Mouse (Mus musculus) adrenal gland, adult 2 months (tissue): ENCODE results near the gene Mrap2. TPM values are rescaled to one million over a fixed set of nuclear protein-coding genes. Genes with fewer than 3 reads are reported as not detected.
A peak's percentile ranks its signal among the peaks of the same experiment; 100 is the strongest.

Experiments used
- DNase-seq: peaks from one replicate; pipeline ENCODE4 v3.0.0; 2021
- polyA plus RNA-seq: library from polyadenylated mRNA; depleted of rRNA; stranded (reverse); fragments of >200 nt; gene quantifications from 2 replicates; pipeline ENCODE4 v1.2.3, GENCODE M21; 2012; rRNA removed
- total RNA-seq, 2 experiments: library from RNA; stranded (reverse); gene quantifications; 2 replicates each; pipeline ENCODE4 v1.2.3; 2021

Mrap2 gene
- total and polyA plus RNA-seq, 3 experiments = 0.20 to 2.8 (median 2.3) TPM

DNA sequence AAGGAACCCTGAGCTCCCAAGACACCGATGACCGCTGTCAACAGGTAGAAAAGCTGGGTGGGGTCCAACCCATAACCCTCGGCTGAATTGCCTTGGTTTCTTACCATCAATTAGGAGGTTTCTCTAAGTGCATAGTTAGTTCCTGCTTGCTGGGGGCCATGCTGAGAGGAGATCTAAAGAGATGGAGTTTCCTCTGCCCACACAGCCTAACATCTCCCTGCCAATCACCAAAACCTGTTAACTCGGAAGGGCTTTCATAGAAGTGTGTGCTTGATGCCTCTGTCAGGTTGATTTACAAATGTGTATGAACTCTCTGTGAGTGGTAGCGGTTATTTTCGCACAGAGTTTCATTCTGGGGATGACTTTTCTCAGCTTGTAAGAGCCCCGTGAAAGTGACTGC, 34.4 kb downstream of the Mrap2 start:
- DNase-seq = no peak

DNA sequence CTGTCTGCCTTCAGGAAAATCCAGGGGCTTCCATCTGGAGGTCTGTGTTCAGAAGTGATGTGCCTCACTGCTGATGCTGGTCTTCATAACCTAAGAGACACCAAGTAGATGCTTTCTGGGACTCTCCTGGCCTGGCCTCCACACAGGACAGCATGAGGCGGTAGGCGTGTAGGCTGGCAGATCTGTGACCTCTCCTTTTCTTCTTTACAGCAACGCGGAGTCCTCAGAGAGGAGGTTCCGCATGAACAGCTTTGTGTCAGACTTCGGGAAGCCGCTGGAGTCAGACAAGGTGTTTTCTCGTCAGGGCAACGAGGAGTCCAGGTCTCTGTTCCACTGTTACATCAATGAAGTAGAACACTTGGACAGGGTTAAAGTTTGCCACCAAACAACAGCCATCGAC, 38.1 kb downstream of the Mrap2 start:
- DNase-seq = no peak

DNA sequence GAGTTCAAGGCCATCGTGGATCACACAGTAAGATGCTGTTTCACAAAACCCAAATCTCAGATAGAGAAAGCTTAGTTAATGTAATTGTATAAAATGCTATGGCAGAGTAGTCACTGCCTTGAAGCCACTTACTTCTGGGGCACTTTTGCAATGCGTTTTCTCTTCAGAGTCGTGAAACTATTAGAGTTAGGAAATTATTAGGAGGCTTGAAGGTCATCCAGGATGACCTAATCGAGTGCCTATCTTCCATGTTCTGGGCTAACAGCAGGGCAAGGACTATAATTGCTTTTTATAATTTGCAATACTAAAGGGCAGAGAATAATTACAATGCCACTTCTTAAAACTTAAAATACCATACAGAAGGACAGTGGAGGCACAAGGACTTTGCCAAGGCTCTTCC, 43.2 kb downstream of the Mrap2 start:
- peak; percentile 19 for DNase-seq

DNA sequence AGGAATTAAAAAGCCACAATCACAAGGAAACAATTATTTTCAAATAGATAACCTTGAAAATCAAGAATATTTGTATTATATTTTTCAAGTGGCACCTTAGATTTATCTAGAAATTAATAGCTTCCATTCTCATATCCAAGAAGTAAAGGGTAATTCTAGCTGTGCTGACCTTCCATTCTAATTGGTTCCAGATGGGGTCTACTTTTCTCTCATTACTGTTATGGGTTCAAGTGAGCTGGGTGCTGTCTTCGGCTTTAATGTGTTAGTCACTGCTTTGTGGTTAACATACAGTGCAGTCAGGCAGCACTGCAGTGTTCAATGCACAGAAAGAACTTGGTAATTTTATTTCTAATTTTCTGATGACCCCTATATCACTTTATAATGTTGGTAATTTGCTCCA, 49.6 kb downstream of the Mrap2 start:
- DNase-seq = no peak

- DNase-seq = no peak
Observed at GRCm38 (mm10) chr9:87197277-87197676, 53.2 kb downstream of the Mrap2 start.

DNA sequence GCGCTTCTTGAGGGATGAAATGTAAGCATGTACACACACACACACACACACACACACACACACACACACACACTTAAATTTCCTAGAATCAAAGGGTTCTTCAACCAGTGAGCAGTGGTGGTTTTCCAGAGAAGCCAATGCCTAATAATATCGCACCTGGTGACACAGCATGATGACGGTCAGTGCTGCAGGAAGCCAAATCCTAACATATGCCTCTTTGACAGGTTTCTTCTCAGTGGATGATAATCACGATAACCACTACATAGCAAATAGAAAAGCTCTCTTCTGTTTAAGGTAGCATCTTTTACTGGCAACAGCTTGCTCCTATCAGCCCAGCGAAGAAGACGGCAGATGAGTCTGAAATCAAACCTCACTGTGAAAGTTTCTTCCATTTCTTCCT, 53.9 kb downstream of the Mrap2 start:
- no peak for DNase-seq

DNA sequence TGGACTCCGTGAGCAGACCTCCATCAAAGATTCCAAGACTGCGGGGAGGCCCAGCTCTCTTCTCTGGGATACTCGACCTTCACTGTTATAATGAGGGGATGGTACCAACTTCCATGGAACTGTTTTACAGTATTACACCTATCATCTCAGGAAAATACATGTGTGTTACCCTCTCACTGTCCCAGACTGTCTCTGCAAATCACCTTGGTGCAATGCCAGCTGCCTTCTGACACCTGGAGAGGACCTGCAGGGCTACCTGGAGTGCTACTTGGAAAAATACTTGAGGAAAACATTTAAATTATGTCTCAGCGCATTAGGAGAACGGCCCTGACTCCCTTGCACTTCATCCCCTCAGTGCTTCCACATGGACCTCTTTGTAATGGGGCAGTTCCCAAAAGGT, 56.3 kb downstream of the Mrap2 start:
- no peak for DNase-seq

- no peak for DNase-seq
Observed at GRCm38 (mm10) chr9:87200919-87201318, 56.8 kb downstream of the Mrap2 start.

DNA sequence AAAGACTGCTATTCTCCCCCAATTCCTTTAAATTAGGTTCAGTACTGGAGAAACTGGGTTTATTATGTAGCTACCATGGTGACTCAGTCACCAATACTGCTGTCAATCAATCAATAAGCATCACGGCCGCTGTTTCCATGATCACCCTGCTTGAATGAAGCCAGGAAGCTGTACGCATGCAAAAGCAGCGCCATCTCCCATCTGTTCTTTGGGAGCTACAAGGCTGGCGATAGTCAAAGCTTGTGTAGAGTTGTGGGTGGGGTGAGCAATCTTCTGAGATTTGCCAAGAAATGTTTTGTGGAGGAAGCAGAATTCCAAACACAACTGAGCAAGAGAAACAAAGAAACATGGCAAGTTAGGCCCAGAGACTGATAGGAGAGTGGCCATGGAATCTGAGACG, 58.3 kb downstream of the Mrap2 start:
- no peak for DNase-seq

DNA sequence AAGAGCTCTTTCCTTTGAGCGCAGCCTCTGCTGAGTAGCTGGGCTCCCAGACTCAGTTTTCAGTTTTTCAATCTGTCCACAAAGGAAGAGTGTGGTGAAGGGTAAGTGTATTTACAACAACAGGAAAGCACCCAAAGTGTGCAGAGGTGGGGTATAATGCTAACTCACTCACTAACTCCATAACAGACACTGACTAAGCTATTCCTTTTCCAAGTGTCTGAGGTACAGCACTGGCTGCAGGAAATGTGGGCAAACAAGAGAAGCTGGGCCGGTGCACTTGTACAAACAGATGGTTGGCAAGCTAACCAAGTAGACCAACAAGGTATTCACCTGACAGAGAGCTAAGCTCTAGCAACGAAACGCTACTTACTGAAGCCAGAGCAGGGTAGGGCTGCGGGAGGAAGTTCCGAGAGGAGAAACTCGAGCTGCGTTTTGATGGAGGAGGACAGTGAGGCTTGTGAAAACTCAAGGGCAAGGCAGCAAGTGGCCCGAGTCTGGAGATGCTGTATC, 66.8 kb downstream of the Mrap2 start:
- no peak for DNase-seq

DNA sequence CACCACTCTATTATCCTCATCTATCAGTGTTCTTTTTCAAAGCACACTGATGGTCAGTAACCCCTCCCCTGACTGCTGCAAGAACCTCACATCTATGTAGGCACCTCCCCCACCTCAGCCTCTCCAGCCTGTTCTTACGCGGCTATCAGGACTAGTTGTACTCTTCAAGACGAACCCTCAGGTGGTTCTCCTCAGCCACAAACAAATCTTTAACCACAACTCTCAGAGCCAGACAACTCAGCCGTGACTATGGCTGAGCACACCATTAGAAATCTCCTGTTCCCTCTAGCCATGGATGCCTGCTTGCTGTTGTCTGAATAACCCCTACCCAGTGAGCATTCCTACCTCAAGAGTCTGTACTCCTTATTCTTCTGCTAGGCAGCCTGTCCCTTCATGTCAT, 69.1 kb downstream of the Mrap2 start:
- DNase-seq = no peak

Other genes starting within 250 kb of the Mrap2 start
- gene Ripply2, start 128.8 kb upstream of the Mrap2 start, total RNA-seq = 1 to 10 TPM; 1.8 to 2.3 TPM
- 1.1 and 1.9 TPM in 2 replicates for gene Ripply2, start 128.8 kb upstream of the Mrap2 start, polyA plus RNA-seq
- gene Cyb5r4, start 122.3 kb upstream of the Mrap2 start, total RNA-seq = 10 to 100 TPM; 37.3 to 42.1 TPM
- gene Cyb5r4, start 122.3 kb upstream of the Mrap2 start, polyA plus RNA-seq = 11.2 and 11.5 TPM in 2 replicates
- gene Cep162, start 111.2 kb downstream of the Mrap2 start, total RNA-seq = 1 to 10 TPM; 4.6 to 5.6 TPM
- 0.54 and 0.61 TPM in 2 replicates for gene Cep162, start 111.2 kb downstream of the Mrap2 start, polyA plus RNA-seq